Mouse (Mus musculus): ENCODE data around the gene Mafg. TPM values are rescaled to one million over a fixed set of nuclear protein-coding genes. Genes with fewer than 3 reads are reported as not detected.
A peak's percentile ranks its signal among the peaks of the same experiment; 100 is the strongest.

Mafg gene
- total RNA-seq, 2 experiments from 2014 or later: 51.4 to 56.0 TPM

- DNase-seq (ENCODE audit: low spot score in 2 of 2): no peak
Observed at GRCm38 (mm10) chr11:120647047-120647830, 13.8 kb upstream of the Mafg start.

DNA sequence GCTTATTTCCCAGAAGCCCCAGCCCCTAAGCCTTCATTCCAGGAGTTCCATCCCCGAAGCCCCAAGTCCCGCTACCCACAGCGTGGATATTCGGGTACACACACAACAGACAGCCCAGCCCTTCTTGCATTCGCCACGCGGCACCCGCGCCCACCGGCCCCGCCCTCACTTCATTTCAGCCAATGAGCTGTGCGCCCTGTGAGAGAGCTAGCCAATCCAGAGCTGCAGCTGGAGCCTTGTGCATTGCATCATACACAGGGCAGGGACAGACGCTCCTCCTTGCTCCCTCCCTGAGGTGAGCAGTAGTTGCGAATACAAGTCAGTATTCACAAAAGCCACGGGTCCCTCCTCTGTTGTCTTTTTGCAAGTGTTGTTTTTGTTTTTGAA lies 10.2 kb upstream of the Mafg start, which contains the start of gene Pycr1:
Gene Pycr1 (minus strand): TSS at position 169 of the 387 bp plus-strand sequence.
- peak; percentile 85 to 91 for DNase-seq (ENCODE audit: low spot score in 2 of 2)

GRCm38 (mm10) chr11:120642939-120643600 lies 9.7 kb upstream of the Mafg start:
- DNase-seq (ENCODE audit: low spot score in 2 of 2): no peak

- no peak for DNase-seq (ENCODE audit: low spot score in 2 of 2)
Observed at GRCm38 (mm10) chr11:120641869-120642268, 8.5 kb upstream of the Mafg start.

DNA sequence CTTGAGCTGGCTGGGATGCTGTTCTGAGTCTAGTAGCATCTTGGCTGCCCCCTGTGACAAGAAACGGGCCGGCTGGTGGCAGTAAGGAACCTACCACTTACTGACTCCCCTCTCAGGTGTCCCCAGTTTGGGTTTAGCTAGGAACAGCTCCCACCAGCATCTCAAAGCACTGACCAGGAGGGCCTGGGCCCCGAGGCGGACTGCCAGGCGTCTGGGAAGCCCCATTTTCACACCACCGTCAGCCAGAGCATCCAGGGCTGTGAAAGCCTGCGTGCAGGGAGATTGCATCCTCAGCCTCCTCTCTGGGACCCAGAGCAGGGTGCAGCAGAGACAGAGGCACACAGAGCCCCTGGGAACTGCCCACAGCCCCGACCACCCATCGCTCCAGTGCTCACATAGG lies 7.9 kb upstream of the Mafg start:
- DNase-seq (ENCODE audit: low spot score in 2 of 2): no peak

GRCm38 (mm10) chr11:120634810-120635209 lies 1.4 kb upstream of the Mafg start:
- DNase-seq (ENCODE audit: low spot score in 2 of 2): no peak

- DNase-seq (ENCODE audit: low spot score in 2 of 2): peak in 1 of 2 experiments; percentile 59
Observed at GRCm38 (mm10) chr11:120632559-120633519, 561 bp downstream of the Mafg start.

DNA sequence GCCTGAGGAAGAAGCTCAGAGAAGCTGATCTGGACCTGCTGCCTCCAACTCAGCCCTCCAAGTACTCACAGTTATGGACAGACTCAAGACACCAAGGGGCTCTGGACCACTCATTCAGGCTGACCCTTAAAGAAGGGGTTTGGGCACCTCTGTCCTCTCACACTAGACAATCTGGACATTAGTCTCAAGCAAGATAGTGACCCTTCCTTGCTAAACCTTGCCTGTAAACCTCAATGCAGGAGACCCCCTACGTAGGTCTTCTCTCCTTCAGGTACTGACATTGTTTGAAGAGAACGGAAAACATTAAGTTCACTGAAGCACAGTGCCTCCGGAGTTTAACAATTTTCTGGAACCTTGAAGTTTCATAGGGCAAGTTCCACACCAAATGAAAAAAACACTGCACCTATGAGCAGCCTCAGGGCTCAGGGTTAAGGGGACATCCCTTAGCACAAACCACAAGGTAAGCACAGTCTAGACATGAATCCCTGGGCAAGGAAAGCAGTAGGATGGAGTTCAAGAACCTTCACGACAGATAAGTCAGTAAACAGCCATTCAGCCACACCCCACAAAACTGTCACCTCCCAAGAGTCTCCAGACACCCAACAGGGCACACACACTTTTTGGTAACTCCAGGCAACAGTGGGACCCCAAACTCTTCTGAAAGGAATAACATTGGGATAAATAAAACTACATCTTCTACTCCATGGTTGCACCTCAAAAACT lies 1.5 kb downstream of the Mafg start:
- no peak for DNase-seq (ENCODE audit: low spot score in 2 of 2)

- DNase-seq (ENCODE audit: low spot score in 2 of 2): no peak
Observed at GRCm38 (mm10) chr11:120630881-120631725, 2.3 kb downstream of the Mafg start.

- no peak for DNase-seq (ENCODE audit: low spot score in 2 of 2)
Observed at GRCm38 (mm10) chr11:120630401-120630871, 3.0 kb downstream of the Mafg start.

DNA sequence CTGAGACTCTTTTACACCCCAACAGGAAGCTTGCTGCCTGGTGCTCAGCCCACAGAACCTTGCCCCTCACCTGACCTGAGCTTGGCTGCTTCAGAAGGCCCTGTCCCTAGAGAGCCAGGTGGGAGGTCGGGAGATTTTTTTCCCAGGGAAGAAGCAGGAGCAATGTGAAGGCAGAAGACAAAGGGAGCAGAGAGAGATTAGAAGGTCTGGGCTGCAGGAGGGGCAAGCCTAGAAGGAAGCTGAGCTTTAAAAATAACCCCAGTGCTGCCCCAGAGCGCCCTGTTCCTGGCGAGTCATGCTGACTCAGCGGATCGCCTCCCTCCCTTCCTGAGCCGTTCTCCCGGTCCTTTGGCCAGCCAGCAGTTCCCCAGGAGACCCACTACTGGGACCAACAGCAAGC lies 3.5 kb downstream of the Mafg start:
- no peak for DNase-seq (ENCODE audit: low spot score in 2 of 2)

DNA sequence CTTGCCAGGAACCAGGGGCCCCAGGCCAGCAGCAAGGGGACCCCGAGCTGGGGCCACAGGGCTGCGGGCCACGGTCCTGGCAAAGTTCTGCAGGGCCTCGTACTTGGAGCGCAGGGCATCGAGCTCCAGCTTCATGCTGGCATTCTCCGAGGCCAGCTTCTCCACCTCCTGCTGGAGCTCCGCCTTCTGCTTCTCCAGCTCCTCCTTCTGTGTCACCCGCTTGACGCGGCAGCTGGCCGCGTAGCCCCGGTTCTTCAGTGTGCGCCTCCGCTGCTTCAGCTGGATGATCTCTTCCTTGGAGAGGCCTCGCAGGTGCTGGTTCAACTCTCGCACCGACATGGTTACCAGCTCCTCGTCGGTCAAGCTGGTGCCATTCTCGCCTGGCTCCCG lies 4.1 kb downstream of the Mafg start:
- DNase-seq (ENCODE audit: low spot score in 2 of 2): no peak

- no peak for DNase-seq (ENCODE audit: low spot score in 2 of 2)
Observed at GRCm38 (mm10) chr11:120628601-120629340, 4.6 kb downstream of the Mafg start.

- DNase-seq (ENCODE audit: low spot score in 2 of 2): no peak
Observed at GRCm38 (mm10) chr11:120627468-120628300, 5.7 kb downstream of the Mafg start.

DNA sequence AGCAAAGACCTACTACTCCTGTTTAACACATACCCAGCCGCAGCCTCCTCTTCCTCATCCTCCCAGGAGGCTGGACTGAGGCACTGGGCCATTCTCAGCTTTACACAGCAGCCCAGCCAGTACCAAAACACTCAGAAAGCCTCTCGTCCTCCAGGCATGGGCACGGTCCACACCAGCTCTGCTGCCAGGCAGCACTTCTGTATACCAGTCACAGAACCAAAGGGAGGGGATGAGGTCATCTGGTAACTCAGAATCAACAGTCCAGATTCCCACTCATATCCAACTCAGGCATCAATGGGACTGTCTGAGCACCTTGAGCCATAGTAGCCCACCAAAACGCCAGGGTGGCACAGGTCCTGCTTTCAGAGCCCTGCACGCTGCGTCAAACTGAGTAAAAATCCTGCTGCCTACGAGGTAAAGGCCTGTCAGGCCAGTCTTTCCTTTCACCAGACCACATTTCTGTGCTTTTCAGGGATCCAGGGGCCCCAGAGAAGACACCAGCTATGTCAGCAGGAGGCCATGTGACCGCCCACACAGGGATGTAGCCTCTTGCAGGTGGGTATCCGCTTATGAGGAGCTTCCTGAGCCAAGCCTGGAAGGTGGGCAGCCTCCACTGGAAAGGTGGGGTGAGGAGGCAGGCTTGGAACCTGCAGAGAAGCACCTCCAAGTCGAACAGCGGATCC lies 6.5 kb downstream of the Mafg start:
- DNase-seq (ENCODE audit: low spot score in 2 of 2): no peak

- DNase-seq (ENCODE audit: low spot score in 2 of 2): no peak
Observed at GRCm38 (mm10) chr11:120625152-120625775, 8.1 kb downstream of the Mafg start, which contains the start of gene Sirt7. Sirt7 (minus strand) TSS chr11:120625240.

- peak; percentile 59 to 65 for DNase-seq (ENCODE audit: low spot score in 2 of 2)
Observed at GRCm38 (mm10) chr11:120624680-120625111, 8.7 kb downstream of the Mafg start.
